Mouse (Mus musculus) hindbrain, embryonic 14.5 days (tissue): Measurements from ENCODE around the gene Cpox. TPM values are rescaled to one million over a fixed set of nuclear protein-coding genes. Genes with fewer than 3 reads are reported as not detected.

Experiments
- ATAC-seq: fragments of 200-750 bp; cut with Nextera tagmentation; 2 replicates; pipeline ENCODE4 v1.8.0; 2017; ENCODE audit warnings: moderate number of reproducible peaks, mild to moderate bottlenecking, moderate TSS enrichment, moderate library complexity; ENCODE audit not compliant: low FRiP score
- DNase-seq: peaks from one replicate; pipeline ENCODE4 v3.0.0-alpha.2; 2015; ENCODE audit warnings: low spot score
- H3K27ac ChIP-seq: fragments of 300-500 bp; sonication (generic); 2 replicates; pipeline ENCODE4 v1.5.1; 2014; ENCODE audit warnings: mild to moderate bottlenecking, moderate library complexity
- H3K27me3 ChIP-seq: fragments of 300-500 bp; sonication (generic); 2 replicates; pipeline ENCODE4 v1.6.1; 2014; ENCODE audit warnings: mild to moderate bottlenecking, low read length, mixed read lengths; ENCODE audit not compliant: control insufficient read depth, insufficient read depth
- H3K36me3 ChIP-seq: fragments of 300-500 bp; sonication (generic); replicated peaks from 2 replicates; pipeline ENCODE4 v1.6.1; 2014; ENCODE audit not compliant: control insufficient read depth, insufficient read depth
- H3K4me1 ChIP-seq: fragments of 300-500 bp; sonication (generic); replicated peaks from 2 replicates; pipeline ENCODE4 v1.6.1; 2014; ENCODE audit warnings: antibody characterized with exemption, low read length, mixed read lengths; ENCODE audit not compliant: control insufficient read depth, insufficient read depth
- H3K4me2 ChIP-seq: fragments of 300-500 bp; sonication (generic); replicated peaks from 2 replicates; pipeline ENCODE4 v1.6.1; 2014; ENCODE audit warnings: mild to moderate bottlenecking, moderate library complexity
- H3K4me3 ChIP-seq: fragments of 300-500 bp; sonication (generic); replicated peaks from 2 replicates; pipeline ENCODE4 v1.5.1; 2014; ENCODE audit warnings: mild to moderate bottlenecking, low read length
- H3K9ac ChIP-seq: fragments of 300-500 bp; sonication (generic); 2 replicates; pipeline ENCODE4 v1.6.1; 2014
- H3K9me3 ChIP-seq: fragments of 300-500 bp; sonication (generic); 2 replicates; pipeline ENCODE4 v1.6.1; 2016; ENCODE audit warnings: low read length; ENCODE audit not compliant: control insufficient read depth
- WGBS: fragments of 180-500 bp; shearing (Covaris S2); extraction: QIAGEN DNeasy Blood & Tissue Kit; methylation state at CpG from one replicate; pipeline ENCODE4 v1.1.7; 2014; 5-methylcytosine and 5-hydroxymethylcytosine counted together
- polyA plus RNA-seq: library from polyadenylated mRNA; unstranded; fragments of >200 nt; fragmentation: Nextera tagmentation; extraction: Ambion mirVana; gene quantifications from 2 replicates; pipeline ENCODE4 v1.2.1, GENCODE M21; 2014

The Cpox gene
- 12.4 and 17.5 TPM in 2 replicates for polyA plus RNA-seq

GRCm38 (mm10) chr16:58669917-58670630, at the start of gene Cpox:
Gene Cpox, plus strand, starts transcription at chr16:58670292.
- peak; percentile 99 for ATAC-seq
- WGBS = under 1% methylated on average over 51 of the region's 51 CpGs

GRCm38 (mm10) chr16:58622377-58622776, 47.7 kb upstream of the Cpox start:
- ATAC-seq = no peak

More at GRCm38 (mm10) chr16:58669917-58670630, at the start of gene Cpox:
- H3K4me2 ChIP-seq = peak within 1 kb of the TSS; percentile 72
- peaks cover 22% of the 10 kb centered on the region for H3K36me3 ChIP-seq
- peak within 1 kb of the TSS; percentile 75 for H3K9ac ChIP-seq
- H3K27me3 ChIP-seq = no peaks in the 10 kb centered on the region
- peak within 1 kb of the TSS; percentile 83 for H3K4me3 ChIP-seq
- peaks cover 7% of the 10 kb centered on the region for H3K4me1 ChIP-seq
- DNase-seq = peak; percentile 80
- no peaks in the 10 kb centered on the region for H3K9me3 ChIP-seq
- H3K27ac ChIP-seq = peak within 1 kb of the TSS; percentile 78

GRCm38 (mm10) chr16:58623114-58623513, 47.0 kb upstream of the Cpox start:
- Histone ChIP-seq H3K27me3 (no peaks in the 10 kb centered on the region), H3K4me3 (no peak overlapping the region), H3K4me2 (no peak overlapping the region), H3K9me3 (no peaks in the 10 kb centered on the region), H3K9ac (no peak overlapping the region), H3K36me3 (no peaks in the 10 kb centered on the region), H3K4me1 (no peaks in the 10 kb centered on the region), H3K27ac (no peak overlapping the region)
- ATAC-seq (no peak), DNase-seq (no peak)
- 87% methylated on average over 4 of the region's 4 CpGs for WGBS

More at GRCm38 (mm10) chr16:58622377-58622776, 47.7 kb upstream of the Cpox start:
- no peaks in the 10 kb centered on the region for H3K4me1 ChIP-seq
- no peak overlapping the region for H3K27ac ChIP-seq
- H3K4me3 ChIP-seq = no peak overlapping the region
- H3K9me3 ChIP-seq = no peaks in the 10 kb centered on the region
- H3K9ac ChIP-seq = no peak overlapping the region
- WGBS = 88% methylated on average over 3 of the region's 3 CpGs
- no peaks in the 10 kb centered on the region for H3K27me3 ChIP-seq
- H3K4me2 ChIP-seq = no peak overlapping the region
- no peak for DNase-seq
- H3K36me3 ChIP-seq = no peaks in the 10 kb centered on the region

- no peak overlapping the region for H3K4me2 ChIP-seq
- no peaks in the 10 kb centered on the region for H3K27me3 ChIP-seq
- whole genome bisulfite sequencing = 94% methylated on average over 6 of the region's 6 CpGs
- H3K36me3 ChIP-seq = no peaks in the 10 kb centered on the region
- no peak overlapping the region for H3K9ac ChIP-seq
- H3K9me3 ChIP-seq = no peaks in the 10 kb centered on the region
- no peak for ATAC-seq
- H3K27ac ChIP-seq = no peak overlapping the region
- H3K4me1 ChIP-seq = no peaks in the 10 kb centered on the region
- no peak overlapping the region for H3K4me3 ChIP-seq
- peak; percentile 65 for DNase-seq
Measured at GRCm38 (mm10) chr16:58623944-58624343, 46.1 kb upstream of the Cpox start.

GRCm38 (mm10) chr16:58627597-58628335, 42.3 kb upstream of the Cpox start:
- 93% methylated on average over 4 of the region's 4 CpGs for WGBS
- DNase-seq = peak; percentile 25

GRCm38 (mm10) chr16:58628336-58628680, 41.8 kb upstream of the Cpox start:
- 100% methylated on average over 2 of the region's 2 CpGs for WGBS
- ATAC-seq = no peak
- no peak overlapping the region for H3K4me2 ChIP-seq

More at GRCm38 (mm10) chr16:58627597-58628335, 42.3 kb upstream of the Cpox start:
- H3K9ac ChIP-seq = no peak overlapping the region
- H3K9me3 ChIP-seq = no peaks in the 10 kb centered on the region
- H3K36me3 ChIP-seq = no peaks in the 10 kb centered on the region
- no peak overlapping the region for H3K4me3 ChIP-seq
- H3K4me1 ChIP-seq = no peaks in the 10 kb centered on the region
- ATAC-seq = no peak
- no peak overlapping the region for H3K27ac ChIP-seq
- no peak overlapping the region for H3K4me2 ChIP-seq
- no peaks in the 10 kb centered on the region for H3K27me3 ChIP-seq

GRCm38 (mm10) chr16:58628968-58629367, 41.1 kb upstream of the Cpox start:
- no peak overlapping the region for H3K9ac ChIP-seq
- H3K4me1 ChIP-seq = no peaks in the 10 kb centered on the region
- H3K4me3 ChIP-seq = no peak overlapping the region
- whole genome bisulfite sequencing = 96% methylated on average over 5 of the region's 5 CpGs
- no peak overlapping the region for H3K4me2 ChIP-seq
- H3K9me3 ChIP-seq = no peaks in the 10 kb centered on the region
- ATAC-seq (no peak), DNase-seq (no peak)
- no peak overlapping the region for H3K27ac ChIP-seq
- no peaks in the 10 kb centered on the region for H3K36me3 ChIP-seq
- H3K27me3 ChIP-seq = no peaks in the 10 kb centered on the region

More at GRCm38 (mm10) chr16:58628336-58628680, 41.8 kb upstream of the Cpox start:
- H3K4me1 ChIP-seq = no peaks in the 10 kb centered on the region
- no peaks in the 10 kb centered on the region for H3K36me3 ChIP-seq
- H3K27ac ChIP-seq = no peak overlapping the region
- H3K27me3 ChIP-seq = no peaks in the 10 kb centered on the region
- no peak overlapping the region for H3K9ac ChIP-seq
- no peaks in the 10 kb centered on the region for H3K9me3 ChIP-seq
- no peak overlapping the region for H3K4me3 ChIP-seq
- DNase-seq = no peak

GRCm38 (mm10) chr16:58629736-58630135, 40.4 kb upstream of the Cpox start:
- H3K9me3 ChIP-seq = no peaks in the 10 kb centered on the region
- no peak overlapping the region for H3K4me2 ChIP-seq
- 66% methylated on average over 2 of the region's 2 CpGs for WGBS
- no peak overlapping the region for H3K27ac ChIP-seq
- ATAC-seq (no peak), DNase-seq (no peak)
- no peak overlapping the region for H3K9ac ChIP-seq
- no peaks in the 10 kb centered on the region for H3K27me3 ChIP-seq
- H3K36me3 ChIP-seq = no peaks in the 10 kb centered on the region
- H3K4me3 ChIP-seq = no peak overlapping the region
- H3K4me1 ChIP-seq = no peaks in the 10 kb centered on the region

GRCm38 (mm10) chr16:58635866-58636265, 34.2 kb upstream of the Cpox start:
- Histone ChIP-seq H3K36me3 (no peaks in the 10 kb centered on the region), H3K27me3 (no peaks in the 10 kb centered on the region), H3K9me3 (no peaks in the 10 kb centered on the region), H3K27ac (no peak overlapping the region), H3K4me1 (no peaks in the 10 kb centered on the region), H3K4me2 (no peak overlapping the region), H3K4me3 (no peak overlapping the region), H3K9ac (no peak overlapping the region)
- 55% methylated on average over 2 of the region's 2 CpGs for WGBS
- DNase-seq (no peak), ATAC-seq (no peak)
